In genomic region chr14:60636608-60636980, GRCm38 (mm10) we compare ENCODE assay signal across 8 mouse cellular contexts. TPM values are rescaled to one million over a fixed set of nuclear protein-coding genes. Genes with fewer than 3 reads are reported as not detected.
DNase-seq lines count a peak whose midpoint lies in the region; ATAC-seq and TF ChIP-seq lines count a peak whose summit lies in the region.

No protein-coding gene starts in this region.

- peaks cover 3% of the 10 kb centered on the region; the same call in 1 of the 2 replicates for H3K36me3 ChIP-seq in heart, adult 2 months (ENCODE audit: control insufficient read depth, insufficient read depth, low read length)
- H3K36me3 ChIP-seq in hindbrain, embryonic 14.5 days (replicated peaks; ENCODE audit: control insufficient read depth, insufficient read depth), result no peaks in the 10 kb centered on the region
- peaks cover 45% of the 10 kb centered on the region for H3K36me3 ChIP-seq in midbrain, embryonic 10.5 days

- H3K79me2 ChIP-seq in heart, adult 2 months (replicated peaks; ENCODE audit: control insufficient read depth, insufficient read depth, low read length), result peaks cover 2% of the 10 kb centered on the region; the same call in 1 of the 2 replicates

- no peak for DNase-seq in heart, adult 2 months
- DNase-seq in heart, postnatal 25 days (ENCODE audit: low spot score), result no peak
- no peak for DNase-seq in hindbrain, embryonic 14.5 days (ENCODE audit: low spot score)
- no peak for DNase-seq in midbrain, embryonic 10.5 days (ENCODE audit: low spot score)
- no peak for DNase-seq in left cerebral cortex, adult 18-20 months (ENCODE audit: low spot score in 2 of 2)
- DNase-seq in cerebellum, postnatal 25 days, result no peak
- DNase-seq in urinary bladder, adult 18-20 months (ENCODE audit: low spot score in 2 of 2), result no peak

- no peaks in the 10 kb centered on the region for H3K9me3 ChIP-seq in hindbrain, embryonic 14.5 days (ENCODE audit: control insufficient read depth, low read length)
- H3K9me3 ChIP-seq in midbrain, embryonic 10.5 days (replicated peaks), result no peaks in the 10 kb centered on the region

- peak overlapping the region; percentile 36; the same call in 1 of the 2 replicates for H3K27ac ChIP-seq in heart, adult 2 months
- H3K27ac ChIP-seq in brown adipose tissue, adult 24 weeks (replicated peaks; ENCODE audit: low read depth, low read length), result peak overlapping the region; percentile 55
- H3K27ac ChIP-seq in hindbrain, embryonic 14.5 days, result no peak overlapping the region
- H3K27ac ChIP-seq in midbrain, embryonic 10.5 days (replicated peaks), result peak overlapping the region; percentile 94

- no peak for ATAC-seq in hindbrain, embryonic 14.5 days (ENCODE audit: low FRiP score)

- no peaks in the 10 kb centered on the region for H3K27me3 ChIP-seq in heart, adult 2 months (ENCODE audit: control insufficient read depth, insufficient read depth, low read length)
- H3K27me3 ChIP-seq in hindbrain, embryonic 14.5 days (ENCODE audit: control insufficient read depth, insufficient read depth, low read length), result no peaks in the 10 kb centered on the region
- H3K27me3 ChIP-seq in midbrain, embryonic 10.5 days (ENCODE audit: low read depth, poor library complexity, severe bottlenecking), result peaks cover 6% of the 10 kb centered on the region; the same call in 1 of the 2 replicates

- H3K9ac ChIP-seq in heart, adult 2 months (ENCODE audit: low read depth, low read length), result no peak overlapping the region
- no peak overlapping the region for H3K9ac ChIP-seq in hindbrain, embryonic 14.5 days

- no peak for TF ChIP-seq EP300 in heart, adult 2 months (IDR thresholded peaks at IDR 0.05; ENCODE audit: insufficient read depth, low read depth, low read length)

- TF ChIP-seq POLR2A in heart, adult 2 months (IDR thresholded peaks at IDR 0.05; ENCODE audit: insufficient read depth, low read depth, low read length), result no peak

- 36% methylated on average over 2 of the region's 2 CpGs for WGBS in heart, adult 2 months
- WGBS in hindbrain, embryonic 14.5 days, result 9% methylated on average over 2 of the region's 2 CpGs
- 31% methylated on average over 2 of the region's 2 CpGs for WGBS in midbrain, embryonic 10.5 days

- TF ChIP-seq CTCF in heart, adult 2 months (IDR thresholded peaks at IDR 0.05), result no peak

- intact Hi-C loops in heart, adult 2 months (cut with DNase I), result loop anchor here (5.0 kb wide), 1 partner anchor 49 kb away; no protein-coding TSS in a partner anchor
- intact Hi-C loops in heart, postnatal 25 days (cut with DNase I), result loop anchor here (2.0 to 5.0 kb wide), 4 partner anchors 46 to 104 kb away; no protein-coding TSS in a partner anchor

- peak overlapping the region; percentile 98 for H3K4me2 ChIP-seq in hindbrain, embryonic 14.5 days (replicated peaks)

- H3K4me1 ChIP-seq in heart, adult 2 months (ENCODE audit: control insufficient read depth, insufficient read depth, low read length), result peaks cover 7% of the 10 kb centered on the region
- peaks cover 6% of the 10 kb centered on the region; the same call in 1 of the 2 replicates for H3K4me1 ChIP-seq in brown adipose tissue, adult 24 weeks (ENCODE audit: control insufficient read depth, insufficient read depth, insufficient read length, low read length)
- peaks cover 47% of the 10 kb centered on the region for H3K4me1 ChIP-seq in hindbrain, embryonic 14.5 days (replicated peaks; ENCODE audit: control insufficient read depth, insufficient read depth, low read length)
- peaks cover 74% of the 10 kb centered on the region for H3K4me1 ChIP-seq in midbrain, embryonic 10.5 days

- H3K4me3 ChIP-seq in heart, adult 2 months, result no peak overlapping the region
- H3K4me3 ChIP-seq in brown adipose tissue, adult 24 weeks (ENCODE audit: insufficient read depth, low read depth, low read length), result peak overlapping the region; percentile 73; the same call in 1 of the 2 replicates
- peak overlapping the region; percentile 59 for H3K4me3 ChIP-seq in hindbrain, embryonic 14.5 days (replicated peaks; ENCODE audit: low read length)
- H3K4me3 ChIP-seq in midbrain, embryonic 10.5 days, result peak overlapping the region; percentile 68

RNA-seq across cellular contexts. Expression of gene Spata13, which starts 2.8 kb away (rescaled TPM):
- total RNA-seq in heart, adult 2 months (2021), result 10 to 100 TPM; 13.1 to 14.7 TPM
- polyA plus RNA-seq in heart, adult 2 months (2012; rRNA removed), result 9.5 and 14.4 TPM in 2 replicates
- total RNA-seq in heart, postnatal 25 days (2021), result 10 to 100 TPM; 17.3 to 18.2 TPM
- 3.6 and 8.3 TPM in 2 replicates for polyA plus RNA-seq in brown adipose tissue, adult 24 weeks (2012; ENCODE audit: insufficient read depth, insufficient read length, missing spikeins)
- polyA plus RNA-seq in hindbrain, embryonic 14.5 days (2014; fragmentation: Nextera tagmentation; extraction: Ambion mirVana), result 24.4 and 26.2 TPM in 2 replicates
- 67.9 and 70.0 TPM in 2 replicates for polyA plus RNA-seq in midbrain, embryonic 10.5 days (2016; fragmentation: Nextera tagmentation; extraction: Ambion mirVana)
- total RNA-seq in left cerebral cortex, adult 18-20 months (2021), result 10 to 100 TPM; 17.3 to 18.2 TPM
